Mouse (Mus musculus) limb, embryonic 15.5 days (tissue): ENCODE measurements around the gene Smcp. TPM values are rescaled to one million over a fixed set of nuclear protein-coding genes. Genes with fewer than 3 reads are reported as not detected.

ENCODE experiments used
- ATAC-seq: fragments of 200-750 bp; cut with Nextera tagmentation; 2 replicates; pipeline ENCODE4 v1.8.0; 2017; ENCODE audit warnings: low read depth, moderate TSS enrichment; ENCODE audit not compliant: insufficient number of reproducible peaks, low FRiP score, low TSS enrichment
- H3K27ac ChIP-seq: fragments of 300-500 bp; sonication (generic); 2 replicates; pipeline ENCODE4 v1.5.1; 2015; ENCODE audit warnings: moderate library complexity, mild to moderate bottlenecking, inconsistent platforms
- H3K27me3 ChIP-seq: fragments of 300-500 bp; sonication (generic); 2 replicates; pipeline ENCODE4 v1.6.1; 2015; ENCODE audit warnings: inconsistent platforms
- H3K36me3 ChIP-seq: fragments of 300-500 bp; sonication (generic); 2 replicates; pipeline ENCODE4 v1.6.1; 2015; ENCODE audit warnings: inconsistent platforms
- H3K4me1 ChIP-seq: fragments of 300-500 bp; sonication (generic); 2 replicates; pipeline ENCODE4 v1.6.1; 2015; ENCODE audit warnings: inconsistent platforms
- H3K4me2 ChIP-seq: fragments of 300-500 bp; sonication (generic); 2 replicates; pipeline ENCODE4 v1.6.1; 2015; ENCODE audit warnings: mild to moderate bottlenecking, inconsistent platforms
- H3K4me3 ChIP-seq: fragments of 300-500 bp; sonication (generic); 2 replicates; pipeline ENCODE4 v1.5.1; 2015; ENCODE audit warnings: mild to moderate bottlenecking, inconsistent platforms
- H3K9ac ChIP-seq: fragments of 300-500 bp; sonication (generic); 2 replicates; pipeline ENCODE4 v1.6.1; 2015; ENCODE audit warnings: inconsistent platforms
- H3K9me3 ChIP-seq: fragments of 300-500 bp; sonication (generic); 2 replicates; pipeline ENCODE4 v1.6.1; 2016; ENCODE audit warnings: inconsistent platforms
- WGBS: fragments of 180-500 bp; shearing (Covaris S2); methylation state at CpG from one replicate; pipeline ENCODE4 v1.1.7; 2015; 5-methylcytosine and 5-hydroxymethylcytosine counted together
- polyA plus RNA-seq: library from polyadenylated mRNA; unstranded; fragments of >200 nt; fragmentation: Nextera tagmentation; extraction: Ambion mirVana; gene quantifications from 2 replicates; pipeline ENCODE4 v1.2.1, GENCODE M21; 2015

Gene Smcp
- polyA plus RNA-seq, 1 experiment from 2014 or later = not detected

GRCm38 (mm10) chr3:92583164-92583826 is 5.5 kb downstream of the Smcp start:
- no peak overlapping the region for H3K4me2 ChIP-seq
- no peak for ATAC-seq
- WGBS = 66% methylated on average over 3 of the region's 3 CpGs

DNA sequence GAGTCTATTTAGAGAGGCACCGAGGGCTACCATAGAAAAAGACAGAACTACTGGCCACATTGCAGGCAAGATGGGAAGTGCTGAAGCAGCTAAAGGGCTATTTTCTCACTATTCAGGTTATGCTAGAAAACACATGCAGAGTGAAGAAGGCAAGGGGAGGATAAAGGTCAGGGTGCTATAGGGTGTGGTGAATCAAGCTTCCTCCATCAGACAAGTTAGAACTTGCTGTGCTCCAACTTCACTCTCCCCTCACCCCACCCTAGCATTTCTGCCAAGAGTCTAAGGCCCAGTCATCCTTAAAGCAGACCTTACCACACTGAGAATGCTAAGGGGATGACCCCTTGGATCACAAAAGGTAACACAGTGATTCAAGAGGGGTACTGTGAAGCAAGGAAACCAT is 9.3 kb downstream of the Smcp start:
- WGBS = 59% methylated on average over 1 of the region's 1 CpGs
- no peaks in the 10 kb centered on the region for H3K9me3 ChIP-seq
- no peaks in the 10 kb centered on the region for H3K4me1 ChIP-seq
- no peak overlapping the region for H3K4me3 ChIP-seq
- H3K9ac ChIP-seq = no peak overlapping the region
- no peak overlapping the region for H3K27ac ChIP-seq
- H3K4me2 ChIP-seq = no peak overlapping the region
- H3K36me3 ChIP-seq = no peaks in the 10 kb centered on the region
- no peaks in the 10 kb centered on the region for H3K27me3 ChIP-seq
- ATAC-seq = no peak

More at GRCm38 (mm10) chr3:92583164-92583826, 5.5 kb downstream of the Smcp start:
- no peaks in the 10 kb centered on the region for H3K9me3 ChIP-seq
- H3K27ac ChIP-seq = no peak overlapping the region
- no peak overlapping the region for H3K4me3 ChIP-seq
- H3K9ac ChIP-seq = no peak overlapping the region
- no peaks in the 10 kb centered on the region for H3K27me3 ChIP-seq
- no peaks in the 10 kb centered on the region for H3K4me1 ChIP-seq
- H3K36me3 ChIP-seq = no peaks in the 10 kb centered on the region

DNA sequence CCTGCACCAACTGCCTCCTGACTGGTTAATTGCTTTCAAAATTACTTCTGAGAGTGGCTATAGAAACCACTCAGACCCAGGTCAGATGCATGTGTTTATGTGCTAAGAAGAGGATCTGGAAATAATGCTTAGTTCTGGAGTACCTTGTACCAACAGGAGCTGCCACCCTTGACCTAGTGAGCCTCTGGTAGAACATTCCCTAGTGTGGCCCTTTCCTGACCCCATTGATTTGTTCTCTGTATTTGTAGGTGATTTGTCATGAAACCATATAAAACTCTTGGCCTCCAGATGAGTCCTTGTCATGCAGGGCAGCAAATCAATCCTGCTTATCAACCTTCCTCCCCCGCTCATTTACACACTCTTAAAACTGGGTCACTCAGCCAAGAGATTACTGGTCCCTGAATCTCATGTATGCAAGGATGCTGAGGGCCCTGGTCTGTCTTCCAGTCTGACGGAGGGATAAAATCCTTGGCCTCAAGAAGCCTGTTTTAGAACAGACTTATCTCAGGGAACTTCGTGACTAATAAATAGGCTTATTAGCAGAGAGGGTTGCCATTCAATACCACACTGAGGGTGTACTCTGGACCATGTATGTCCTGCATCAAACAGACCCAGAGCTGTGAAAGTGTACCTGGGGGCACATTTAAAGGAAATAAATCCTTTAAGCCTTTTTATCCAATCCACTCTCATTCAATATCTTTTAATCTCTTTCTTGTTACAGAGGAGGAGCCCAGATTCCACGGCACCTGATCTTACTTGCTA is 10.0 kb downstream of the Smcp start:
- Histone ChIP-seq H3K4me3 (no peak overlapping the region), H3K4me2 (no peak overlapping the region), H3K9ac (no peak overlapping the region), H3K27me3 (no peaks in the 10 kb centered on the region), H3K9me3 (no peaks in the 10 kb centered on the region), H3K27ac (no peak overlapping the region), H3K4me1 (no peaks in the 10 kb centered on the region), H3K36me3 (no peaks in the 10 kb centered on the region)
- no peak for ATAC-seq
- WGBS = 72% methylated on average over 4 of the region's 4 CpGs

- no peak within 1 kb of the TSS for H3K27ac ChIP-seq
- no peak for ATAC-seq
- H3K4me1 ChIP-seq = no peaks in the 10 kb centered on the region
- no peaks in the 10 kb centered on the region for H3K9me3 ChIP-seq
- H3K4me2 ChIP-seq = no peak within 1 kb of the TSS
- WGBS = 77% methylated on average over 1 of the region's 1 CpGs
- no peak within 1 kb of the TSS for H3K4me3 ChIP-seq
- no peaks in the 10 kb centered on the region for H3K27me3 ChIP-seq
- H3K36me3 ChIP-seq = no peaks in the 10 kb centered on the region
- H3K9ac ChIP-seq = no peak within 1 kb of the TSS
These were observed 15.3 kb downstream of the Smcp start, which contains the start of gene Ivl for GRCm38 (mm10) chr3:92573449-92574041. Gene Ivl (minus strand): TSS chr3:92573735.

DNA sequence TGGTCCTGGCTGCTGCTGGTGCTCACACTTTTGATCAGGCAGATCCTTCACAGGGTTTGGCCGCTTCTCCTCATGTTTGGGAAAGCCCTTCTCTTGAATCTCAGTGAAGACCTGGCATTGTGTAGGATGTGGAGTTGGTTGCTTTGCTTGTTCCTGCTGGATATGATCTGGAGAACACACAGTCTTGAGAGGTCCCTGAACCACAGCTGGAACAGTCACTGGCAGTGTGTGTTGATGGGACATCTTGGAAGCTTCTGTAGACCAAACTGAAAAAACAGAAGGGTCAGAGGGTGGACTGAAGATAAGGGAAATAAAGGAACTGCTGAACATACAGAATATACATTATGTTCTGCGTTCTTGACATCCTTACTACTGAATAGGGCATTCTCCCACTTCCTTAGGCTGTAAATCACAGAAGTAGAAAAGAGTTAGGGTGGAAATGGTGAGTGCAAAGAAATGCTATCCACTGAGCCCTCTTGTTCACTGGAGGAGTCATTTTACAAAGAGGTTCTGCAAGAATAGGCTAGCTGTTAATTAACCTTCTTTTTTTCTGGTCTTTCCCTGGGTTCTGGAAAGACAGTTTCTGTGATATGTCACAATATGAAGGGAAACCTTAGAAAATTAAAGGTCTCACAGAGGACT is 16.2 kb downstream of the Smcp start:
- Histone ChIP-seq H3K9me3 (no peaks in the 10 kb centered on the region), H3K9ac (no peak overlapping the region), H3K4me3 (no peak overlapping the region), H3K27me3 (no peaks in the 10 kb centered on the region), H3K27ac (no peak overlapping the region), H3K4me2 (no peak overlapping the region), H3K36me3 (no peaks in the 10 kb centered on the region), H3K4me1 (no peaks in the 10 kb centered on the region)
- ATAC-seq = no peak
- WGBS = 51% methylated on average over 2 of the region's 2 CpGs

DNA sequence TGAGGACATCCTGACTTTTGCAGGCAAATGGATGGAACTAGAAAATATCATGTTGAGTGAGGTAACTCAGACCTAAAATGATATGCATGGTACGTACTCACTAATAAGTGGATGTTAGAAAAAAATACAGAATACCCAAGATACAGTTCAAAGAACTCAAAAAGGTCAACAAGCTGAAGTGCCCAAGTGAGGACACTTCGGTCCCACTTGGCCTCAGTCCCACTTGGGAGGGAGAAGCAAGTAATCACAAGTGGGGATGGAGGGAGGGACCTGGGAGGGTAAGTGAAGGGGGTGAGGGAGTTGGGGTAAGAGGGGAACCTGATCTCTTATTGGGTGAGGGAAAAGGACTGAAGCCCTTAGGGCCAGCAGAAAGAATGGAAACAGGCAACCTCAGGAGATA is 20.0 kb downstream of the Smcp start:
- Histone ChIP-seq H3K36me3 (no peaks in the 10 kb centered on the region), H3K4me3 (no peak overlapping the region), H3K4me1 (no peaks in the 10 kb centered on the region), H3K27ac (no peak overlapping the region), H3K4me2 (no peak overlapping the region), H3K27me3 (no peaks in the 10 kb centered on the region), H3K9ac (no peak overlapping the region), H3K9me3 (no peaks in the 10 kb centered on the region)
- ATAC-seq = no peak
- 89% methylated on average over 2 of the region's 2 CpGs for WGBS

DNA sequence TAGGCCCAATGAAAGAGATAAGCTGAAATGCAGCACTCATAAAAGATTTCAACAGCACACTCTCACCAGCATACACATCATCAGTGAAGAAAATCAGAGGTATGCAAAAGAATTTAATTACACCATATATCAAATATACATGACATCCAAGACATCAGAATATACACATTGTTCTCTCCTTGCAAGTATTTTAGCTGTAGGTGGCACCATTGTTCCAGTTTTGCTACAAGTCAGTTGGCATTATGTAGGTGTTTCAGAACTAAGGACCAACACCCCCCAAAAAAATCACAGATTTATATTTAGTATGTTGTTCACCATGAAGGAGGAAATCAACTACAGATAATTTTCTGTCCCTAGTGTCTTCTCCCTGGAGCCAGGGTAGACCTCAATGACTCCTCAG is 23.4 kb downstream of the Smcp start:
- H3K9me3 ChIP-seq = no peaks in the 10 kb centered on the region
- H3K4me2 ChIP-seq = no peak overlapping the region
- H3K9ac ChIP-seq = no peak overlapping the region
- H3K4me1 ChIP-seq = no peaks in the 10 kb centered on the region
- ATAC-seq = no peak
- H3K27me3 ChIP-seq = no peaks in the 10 kb centered on the region
- H3K36me3 ChIP-seq = no peaks in the 10 kb centered on the region
- no peak overlapping the region for H3K4me3 ChIP-seq
- H3K27ac ChIP-seq = no peak overlapping the region

DNA sequence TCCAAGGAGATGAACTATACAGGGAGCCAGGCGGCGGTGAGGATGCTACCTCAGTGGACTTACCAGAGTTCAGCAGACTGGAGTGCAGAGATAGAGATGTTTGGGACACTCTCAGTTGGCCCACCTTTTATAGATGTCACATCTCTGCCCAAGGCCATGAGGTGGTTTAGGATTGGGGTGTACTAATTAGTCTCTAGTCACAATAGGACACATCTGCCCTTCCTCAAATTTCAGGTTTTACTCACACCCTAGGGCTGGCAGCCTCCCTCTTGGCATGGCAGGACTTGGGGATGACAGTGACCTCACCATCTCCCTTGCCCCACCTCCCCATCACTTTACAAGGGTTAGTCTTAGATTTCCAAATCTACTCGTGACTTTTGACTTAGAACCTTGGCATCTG is 54.4 kb downstream of the Smcp start, which contains the start of gene 2310046K23Rik:
2310046K23Rik (minus strand) TSS at position 101 of the 400 bp plus-strand sequence.
- Histone ChIP-seq H3K36me3 (no peaks in the 10 kb centered on the region), H3K4me1 (no peaks in the 10 kb centered on the region), H3K27me3 (no peaks in the 10 kb centered on the region), H3K27ac (no peak within 1 kb of the TSS), H3K4me3 (no peak within 1 kb of the TSS), H3K4me2 (no peak within 1 kb of the TSS), H3K9ac (no peak within 1 kb of the TSS), H3K9me3 (no peaks in the 10 kb centered on the region)
- WGBS = 84% methylated on average over 3 of the region's 3 CpGs
- no peak for ATAC-seq

Other genes with a start within 250 kb of the Smcp start
- 0.92 and 1.6 TPM in 2 replicates for gene Sprr2d, start 249.9 kb downstream of the Smcp start, polyA plus RNA-seq
- not detected in 2 replicates for gene Sprr2e, start 236.9 kb downstream of the Smcp start, polyA plus RNA-seq
- not detected in 2 replicates for gene Sprr2f, start 223.8 kb downstream of the Smcp start, polyA plus RNA-seq
- 1.2 and 4.9 TPM in 2 replicates for gene Sprr2h, start 203.3 kb downstream of the Smcp start, polyA plus RNA-seq
- not detected in 2 replicates for gene Sprr2i, start 181.0 kb downstream of the Smcp start, polyA plus RNA-seq
- 0.46 TPM in 1 of 2 replicates, not detected in the other for gene Sprr2j-ps, start 170.9 kb downstream of the Smcp start, polyA plus RNA-seq
- gene Gm9774, start 159.6 kb downstream of the Smcp start, polyA plus RNA-seq = 11.5 and 14.4 TPM in 2 replicates
- gene Sprr2k, start 156.4 kb downstream of the Smcp start, polyA plus RNA-seq = 1.00 and 1.5 TPM in 2 replicates
- gene Sprr1b, start 150.2 kb downstream of the Smcp start, polyA plus RNA-seq = 132 and 137 TPM in 2 replicates
- 8.4 and 15.5 TPM in 2 replicates for gene Sprr3, start 130.3 kb downstream of the Smcp start, polyA plus RNA-seq
- gene Sprr1a, start 103.1 kb downstream of the Smcp start, polyA plus RNA-seq = 152 and 183 TPM in 2 replicates
- not detected in 2 replicates for gene Sprr4, start 88.5 kb downstream of the Smcp start, polyA plus RNA-seq
- 7.9 and 9.3 TPM in 2 replicates for gene 2310046K23Rik, start 54.5 kb downstream of the Smcp start, polyA plus RNA-seq
- gene Ivl, start 15.3 kb downstream of the Smcp start, polyA plus RNA-seq = 19.2 and 25.9 TPM in 2 replicates
- 0.37 TPM in 1 of 2 replicates, not detected in the other for gene 2210017I01Rik, start 18.5 kb upstream of the Smcp start, polyA plus RNA-seq
- gene Lce6a, start 32.7 kb upstream of the Smcp start, polyA plus RNA-seq = 7.3 and 8.9 TPM in 2 replicates
- gene Lce1a1, start 59.3 kb upstream of the Smcp start, polyA plus RNA-seq = 1.5 and 9.5 TPM in 2 replicates
- gene Lce1b, start 67.9 kb upstream of the Smcp start, polyA plus RNA-seq = 0.33 and 1.3 TPM in 2 replicates
- gene Lce1a2, start 81.3 kb upstream of the Smcp start, polyA plus RNA-seq = 3.2 and 14.9 TPM in 2 replicates
- 2.9 and 15.4 TPM in 2 replicates for gene Lce1c, start 90.2 kb upstream of the Smcp start, polyA plus RNA-seq
- 0.77 and 2.2 TPM in 2 replicates for gene Lce1d, start 98.2 kb upstream of the Smcp start, polyA plus RNA-seq
- gene Lce1e, start 120.1 kb upstream of the Smcp start, polyA plus RNA-seq = 0.84 and 3.9 TPM in 2 replicates
- gene Lce1f, start 131.4 kb upstream of the Smcp start, polyA plus RNA-seq = 1.5 and 5.1 TPM in 2 replicates
- not detected in 2 replicates for gene Gm38119, start 150.1 kb upstream of the Smcp start, polyA plus RNA-seq
- gene Lce1g, start 163.3 kb upstream of the Smcp start, polyA plus RNA-seq = 0.97 and 2.9 TPM in 2 replicates
- 0.73 and 2.0 TPM in 2 replicates for gene Lce1h, start 176.1 kb upstream of the Smcp start, polyA plus RNA-seq
- gene Lce1i, start 189.9 kb upstream of the Smcp start, polyA plus RNA-seq = 2.0 and 6.3 TPM in 2 replicates
- 0.91 and 1.7 TPM in 2 replicates for gene Lce1j, start 201.5 kb upstream of the Smcp start, polyA plus RNA-seq
- gene Lce1k, start 218.9 kb upstream of the Smcp start, polyA plus RNA-seq = 1.3 TPM in 1 of 2 replicates, not detected in the other
- gene Kprp, start 238.2 kb upstream of the Smcp start, polyA plus RNA-seq = 1.2 and 5.7 TPM in 2 replicates